Mouse (Mus musculus): Measurements from ENCODE around the gene Trp53i11.

The Trp53i11 gene

GRCm38 (mm10) chr2:93171929-93172328 lies 15.4 kb upstream of the Trp53i11 start:
- no peak for DNase-seq (ENCODE audit: low read depth, low spot score)

GRCm38 (mm10) chr2:93172460-93172859 lies 14.9 kb upstream of the Trp53i11 start:
- no peak for DNase-seq (ENCODE audit: low read depth, low spot score)

- DNase-seq (ENCODE audit: low read depth, low spot score) = no peak
Observed at GRCm38 (mm10) chr2:93174159-93174558, 13.2 kb upstream of the Trp53i11 start.

GRCm38 (mm10) chr2:93175278-93175677 lies 12.1 kb upstream of the Trp53i11 start:
- no peak for DNase-seq (ENCODE audit: low read depth, low spot score)

- no peak for DNase-seq (ENCODE audit: low read depth, low spot score)
Observed at GRCm38 (mm10) chr2:93175721-93176120, 11.6 kb upstream of the Trp53i11 start.

GRCm38 (mm10) chr2:93176193-93176798 lies 11.1 kb upstream of the Trp53i11 start:
- no peak for DNase-seq (ENCODE audit: low read depth, low spot score)

GRCm38 (mm10) chr2:93176871-93177667 lies 10.3 kb upstream of the Trp53i11 start:
- DNase-seq (ENCODE audit: low read depth, low spot score) = no peak

GRCm38 (mm10) chr2:93177668-93178312 lies 9.6 kb upstream of the Trp53i11 start:
- no peak for DNase-seq (ENCODE audit: low read depth, low spot score)

GRCm38 (mm10) chr2:93178313-93178677 lies 9.1 kb upstream of the Trp53i11 start:
- no peak for DNase-seq (ENCODE audit: low read depth, low spot score)

- no peak for DNase-seq (ENCODE audit: low read depth, low spot score)
Observed at GRCm38 (mm10) chr2:93179603-93180002, 7.7 kb upstream of the Trp53i11 start.

- no peak for DNase-seq (ENCODE audit: low read depth, low spot score)
Observed at GRCm38 (mm10) chr2:93180077-93180844, 7.1 kb upstream of the Trp53i11 start.

- DNase-seq (ENCODE audit: low read depth, low spot score) = no peak
Observed at GRCm38 (mm10) chr2:93182859-93183258, 4.5 kb upstream of the Trp53i11 start.

- DNase-seq (ENCODE audit: low read depth, low spot score) = no peak
Observed at GRCm38 (mm10) chr2:93188020-93188760, 842 bp downstream of the Trp53i11 start.

GRCm38 (mm10) chr2:93188761-93189458 lies 1.6 kb downstream of the Trp53i11 start:
- no peak for DNase-seq (ENCODE audit: low read depth, low spot score)

- DNase-seq (ENCODE audit: low read depth, low spot score) = no peak
Observed at GRCm38 (mm10) chr2:93190771-93191487, 3.6 kb downstream of the Trp53i11 start.

- no peak for DNase-seq (ENCODE audit: low read depth, low spot score)
Observed at GRCm38 (mm10) chr2:93191488-93192181, 4.3 kb downstream of the Trp53i11 start.

- DNase-seq (ENCODE audit: low read depth, low spot score) = no peak
Observed at GRCm38 (mm10) chr2:93192182-93192560, 4.8 kb downstream of the Trp53i11 start.

- no peak for DNase-seq (ENCODE audit: low read depth, low spot score)
Observed at GRCm38 (mm10) chr2:93192671-93193080, 5.3 kb downstream of the Trp53i11 start.

- DNase-seq (ENCODE audit: low read depth, low spot score) = no peak
Observed at GRCm38 (mm10) chr2:93193806-93194205, 6.5 kb downstream of the Trp53i11 start.
